Mouse (Mus musculus) cerebellum, adult 2 months (tissue): Measurements from ENCODE around the gene Spred2.

Experiments used
- CTCF ChIP-seq: fragments of 200-500 bp; IDR thresholded peaks from 2 replicates; pipeline ENCODE4 v1.5.1; 2011; ENCODE audit warnings: low read depth, mild to moderate bottlenecking, control low read depth, low read length, moderate library complexity, borderline replicate concordance; ENCODE audit not compliant: insufficient read depth
- POLR2A ChIP-seq: fragments of 200-500 bp; IDR thresholded peaks from 2 replicates; pipeline ENCODE4 v1.6.1; 2011; ENCODE audit warnings: low read length, control low read depth, borderline replicate concordance; ENCODE audit not compliant: insufficient read depth

DNA sequence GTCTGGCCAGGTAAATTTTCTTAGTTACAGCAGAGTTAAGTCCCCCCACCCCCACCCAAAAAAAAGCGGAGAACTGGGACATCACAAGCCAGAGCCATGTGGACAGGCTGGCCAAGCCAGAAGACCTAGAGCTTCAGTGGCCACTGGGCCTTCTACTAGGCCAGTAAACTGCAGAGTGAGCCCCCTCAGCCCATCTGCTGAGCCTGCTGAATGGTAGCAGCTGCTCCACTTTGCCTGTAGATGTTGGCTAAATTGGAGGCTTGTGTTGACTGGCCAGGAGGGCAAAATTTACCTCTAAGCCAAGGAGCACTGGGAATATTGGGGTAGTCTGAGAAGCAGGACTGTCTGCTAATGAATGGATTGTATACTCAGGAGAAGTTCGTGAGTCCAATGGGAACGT lies 36.4 kb downstream of the Spred2 start:
- TF ChIP-seq CTCF (no peak), POLR2A (no peak)
